Comparison of ENCODE assay signal across 8 mouse cellular contexts in the genomic region with DNA sequence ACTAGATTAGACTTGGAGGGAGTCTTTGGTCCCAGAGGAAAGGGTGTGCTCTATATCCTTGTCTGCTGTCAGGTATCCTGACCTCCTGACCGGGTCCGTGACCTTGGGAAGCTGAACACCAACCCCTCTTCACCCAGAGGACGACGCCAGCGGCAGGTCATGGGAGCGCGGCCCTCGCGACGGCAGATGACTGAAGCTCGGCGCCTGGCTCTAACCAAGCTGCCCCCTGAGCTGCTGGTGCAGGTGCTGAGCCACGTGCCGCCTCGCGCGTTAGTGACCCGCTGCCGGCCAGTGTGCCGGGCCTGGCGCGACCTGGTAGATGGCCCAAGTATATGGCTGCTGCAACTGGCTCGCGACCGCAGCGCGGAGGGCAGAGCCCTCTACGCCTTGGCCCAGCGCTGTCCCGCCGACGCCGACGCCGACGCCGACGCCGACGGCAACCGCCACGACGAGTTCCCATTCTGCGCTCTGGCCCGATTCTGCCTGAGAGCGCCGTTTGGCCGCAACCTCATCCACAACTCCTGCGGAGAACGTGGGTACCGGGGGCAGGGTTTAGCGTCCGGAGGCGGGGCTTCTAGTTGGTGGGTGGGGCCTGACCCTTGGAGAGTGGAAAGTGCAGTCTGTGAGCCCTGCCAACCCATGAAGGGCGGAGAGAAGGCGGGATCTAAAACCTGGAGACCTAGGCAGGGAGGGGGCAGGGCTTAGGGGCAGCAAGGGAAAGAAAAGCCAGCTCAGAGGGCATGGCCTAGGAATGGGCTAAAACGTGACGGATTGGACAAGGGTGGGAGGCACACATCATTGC. TPM values are rescaled to one million over a fixed set of nuclear protein-coding genes. Genes with fewer than 3 reads are reported as not detected.
DNase-seq lines count a peak whose midpoint lies in the region; ATAC-seq and TF ChIP-seq lines count a peak whose summit lies in the region.

No protein-coding gene starts in this region.

- H3K9ac ChIP-seq in heart, embryonic 16.5 days (ENCODE audit: low read length): peak overlapping the region; percentile 63
- 0 out of 2 replicates have a peak overlapping the region, but pooled peaks have one; percentile 35 for H3K9ac ChIP-seq in kidney, postnatal 0 days (ENCODE audit: low read depth, low read length)

- H3K4me2 ChIP-seq in heart, embryonic 16.5 days (ENCODE audit: low read depth, low read length): peak overlapping the region; percentile 78
- peak overlapping the region; percentile 66 for H3K4me2 ChIP-seq in kidney, postnatal 0 days (ENCODE audit: low read length)

- no peaks in the 10 kb centered on the region for H3K27me3 ChIP-seq in heart, embryonic 16.5 days (ENCODE audit: control insufficient read depth, insufficient read depth, low read length)
- H3K27me3 ChIP-seq in kidney, postnatal 0 days (ENCODE audit: insufficient read depth, low read length): no peaks in the 10 kb centered on the region

- peaks cover 15% of the 10 kb centered on the region for H3K36me3 ChIP-seq in heart, embryonic 16.5 days (ENCODE audit: control insufficient read depth, insufficient read depth)
- H3K36me3 ChIP-seq in kidney, postnatal 0 days (ENCODE audit: insufficient read depth, low read length): 0 out of 2 replicates have a peak, but pooled peaks cover 4% of the 10 kb centered on the region

- no peak for TF ChIP-seq CTCF in kidney, postnatal 0 days (IDR thresholded peaks at IDR 0.05; ENCODE audit: low read depth)

- peak; percentile 73 for ATAC-seq in erythroid progenitor cell, adult 5-6 weeks (replicated peaks; ENCODE audit: low FRiP score, poor library complexity, severe bottlenecking)
- ATAC-seq in heart, embryonic 16.5 days (replicated peaks; ENCODE audit: extremely low read depth, insufficient read depth, low FRiP score): peak; percentile 83
- ATAC-seq in kidney, postnatal 0 days (replicated peaks; ENCODE audit: low FRiP score, low read depth): peak; percentile 87

- 4% methylated on average over 58 of the region's 58 CpGs for whole genome bisulfite sequencing in heart, embryonic 16.5 days
- WGBS in kidney, postnatal 0 days: 4% methylated on average over 57 of the region's 58 CpGs

- H3K27ac ChIP-seq in heart, embryonic 16.5 days (ENCODE audit: low read length): no peak overlapping the region
- 0 out of 2 replicates have a peak overlapping the region, but pooled peaks have one; percentile 34 for H3K27ac ChIP-seq in kidney, postnatal 0 days

- peak overlapping the region; percentile 52 for H3K4me3 ChIP-seq in heart, embryonic 16.5 days (ENCODE audit: low read length)
- peak overlapping the region; percentile 32 for H3K4me3 ChIP-seq in kidney, postnatal 0 days (replicated peaks; ENCODE audit: low read depth, low read length)

- peak; percentile 88 for DNase-seq in Muller cell, postnatal 12 days (ENCODE audit: inconsistent ontology term)
- DNase-seq in c-Kit-positive CD71-negative TER-119-negative erythroid progenitor cells, embryonic 14.5 days (ENCODE audit: low read depth): peak; percentile 83
- DNase-seq in kidney, postnatal 0 days (ENCODE audit: low spot score): peak; percentile 77
- DNase-seq in lung, postnatal 14 days: peak; percentile 85
- DNase-seq in ovary, postnatal 36 days (ENCODE audit: low spot score): peak; percentile 71
- peak; percentile 54 for DNase-seq in urinary bladder, postnatal 25 days (ENCODE audit: low spot score)

- H3K4me1 ChIP-seq in heart, embryonic 16.5 days (ENCODE audit: control insufficient read depth, insufficient read depth, low read length): 0 out of 2 replicates have a peak, but pooled peaks cover 3% of the 10 kb centered on the region
- H3K4me1 ChIP-seq in kidney, postnatal 0 days (replicated peaks; ENCODE audit: insufficient read depth, low read length): 0 out of 2 replicates have a peak, but pooled peaks cover 3% of the 10 kb centered on the region

- H3K9me3 ChIP-seq in heart, embryonic 16.5 days (replicated peaks; ENCODE audit: control insufficient read depth, low read length): peaks cover 11% of the 10 kb centered on the region
- no peaks in the 10 kb centered on the region for H3K9me3 ChIP-seq in kidney, postnatal 0 days (replicated peaks; ENCODE audit: low read length)

RNA-seq across cellular contexts. Expression of gene Mrps12, which starts 9.1 kb away (rescaled TPM):
- 12.6 and 27.2 TPM in 2 replicates for total RNA-seq in erythroid progenitor cell, adult 5-6 weeks (2015; ENCODE audit: low replicate concordance)
- total RNA-seq in erythroid progenitor cell, adult 5-6 weeks (2017; ENCODE audit: low replicate concordance): 16.2 and 17.5 TPM in 2 replicates
- polyA plus RNA-seq in heart, embryonic 16.5 days (2015; fragmentation: Nextera tagmentation; extraction: Ambion mirVana): 122 TPM in 2 replicates
- 143 and 151 TPM in 2 replicates for polyA plus RNA-seq in kidney, postnatal 0 days (2015; fragmentation: Nextera tagmentation; extraction: Ambion mirVana)

RNA-seq across cellular contexts. Expression of gene Sars2, which starts 9.2 kb away (rescaled TPM):
- 1.3 and 6.1 TPM in 2 replicates for total RNA-seq in erythroid progenitor cell, adult 5-6 weeks (2015; ENCODE audit: low replicate concordance)
- 0.39 and 4.4 TPM in 2 replicates for total RNA-seq in erythroid progenitor cell, adult 5-6 weeks (2017; ENCODE audit: low replicate concordance)
- 20.8 and 21.4 TPM in 2 replicates for polyA plus RNA-seq in heart, embryonic 16.5 days (2015; fragmentation: Nextera tagmentation; extraction: Ambion mirVana)
- polyA plus RNA-seq in kidney, postnatal 0 days (2015; fragmentation: Nextera tagmentation; extraction: Ambion mirVana): 20.2 and 21.5 TPM in 2 replicates

RNA-seq across cellular contexts. Expression of gene Fbxo17, which starts 15.9 kb away (rescaled TPM):
- 2.5 TPM in 1 of 2 replicates, not detected in the other for total RNA-seq in erythroid progenitor cell, adult 5-6 weeks (2015; ENCODE audit: low replicate concordance)
- 1.3 TPM in 1 of 2 replicates, not detected in the other for total RNA-seq in erythroid progenitor cell, adult 5-6 weeks (2017; ENCODE audit: low replicate concordance)
- polyA plus RNA-seq in heart, embryonic 16.5 days (2015; fragmentation: Nextera tagmentation; extraction: Ambion mirVana): 6.7 and 7.5 TPM in 2 replicates
- polyA plus RNA-seq in kidney, postnatal 0 days (2015; fragmentation: Nextera tagmentation; extraction: Ambion mirVana): 7.0 and 8.0 TPM in 2 replicates

RNA-seq across cellular contexts. Expression of gene Ccer2, which starts 23.4 kb away (rescaled TPM):
- not detected in 2 replicates for total RNA-seq in erythroid progenitor cell, adult 5-6 weeks (2015; ENCODE audit: low replicate concordance)
- total RNA-seq in erythroid progenitor cell, adult 5-6 weeks (2017; ENCODE audit: low replicate concordance): not detected in 2 replicates
- polyA plus RNA-seq in heart, embryonic 16.5 days (2015; fragmentation: Nextera tagmentation; extraction: Ambion mirVana): not detected in 2 replicates
- polyA plus RNA-seq in kidney, postnatal 0 days (2015; fragmentation: Nextera tagmentation; extraction: Ambion mirVana): not detected in 2 replicates

RNA-seq across cellular contexts. Expression of gene Sirt2, which starts 34.0 kb away (rescaled TPM):
- 38.9 and 40.2 TPM in 2 replicates for total RNA-seq in erythroid progenitor cell, adult 5-6 weeks (2015; ENCODE audit: low replicate concordance)
- total RNA-seq in erythroid progenitor cell, adult 5-6 weeks (2017; ENCODE audit: low replicate concordance): 3.6 and 14.5 TPM in 2 replicates
- polyA plus RNA-seq in heart, embryonic 16.5 days (2015; fragmentation: Nextera tagmentation; extraction: Ambion mirVana): 60.4 and 65.1 TPM in 2 replicates
- polyA plus RNA-seq in kidney, postnatal 0 days (2015; fragmentation: Nextera tagmentation; extraction: Ambion mirVana): 54.1 and 60.2 TPM in 2 replicates
